Mouse (Mus musculus) gastrocnemius, postnatal 14 days (tissue): Measurements from ENCODE around the gene Akp3. TPM values are rescaled to one million over a fixed set of nuclear protein-coding genes. Genes with fewer than 3 reads are reported as not detected.

Experiments used
- DNase-seq: peaks from one replicate; pipeline ENCODE4 v3.0.0; 2021; ENCODE audit warnings: mixed read lengths
- intact Hi-C: fragments of 180-260 bp; cut with DNase I; formaldehyde crosslinking; loops from one replicate; pipeline ENCODE4 v1.15.1; 2025; ENCODE audit warnings: low total_unique reads
- long read RNA-seq, 2 experiments: library from polyadenylated mRNA; stranded (forward); transcript quantifications; one replicate each; pipeline ENCODE4 v2.0.0; 2021
- total RNA-seq, 2 experiments: library from RNA; stranded (reverse); gene quantifications; 2 replicates each; pipeline ENCODE4 v1.2.3; 2021

Gene Akp3
- not detected for total RNA-seq
- long read RNA-seq, experiment 1: 0 reads
- long read RNA-seq, experiment 2: 0 reads

DNA sequence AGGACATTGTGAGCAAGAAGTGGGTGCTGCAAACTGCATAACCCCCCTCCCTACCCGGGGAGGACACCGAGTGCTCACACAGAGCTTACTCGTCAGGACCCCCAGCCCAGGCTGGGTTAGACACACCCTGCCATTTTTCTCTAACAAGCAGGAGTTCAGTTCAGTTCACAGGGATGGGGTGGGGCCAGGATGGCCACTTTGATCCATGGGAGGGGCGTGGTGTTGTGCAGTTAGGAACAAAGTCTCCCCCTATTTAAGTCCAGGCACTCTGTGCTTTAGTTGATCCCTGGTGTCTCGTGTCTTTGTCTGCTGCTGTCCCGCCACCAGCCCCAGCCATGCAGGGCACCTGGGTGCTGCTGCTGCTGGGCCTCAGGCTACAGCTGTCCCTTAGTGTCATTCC, at the start of gene Akp3:
Akp3 (plus strand) TSS at position 301 of the 400 bp plus-strand sequence.
- intact Hi-C loops: no loop called here
- no peak for DNase-seq

DNA sequence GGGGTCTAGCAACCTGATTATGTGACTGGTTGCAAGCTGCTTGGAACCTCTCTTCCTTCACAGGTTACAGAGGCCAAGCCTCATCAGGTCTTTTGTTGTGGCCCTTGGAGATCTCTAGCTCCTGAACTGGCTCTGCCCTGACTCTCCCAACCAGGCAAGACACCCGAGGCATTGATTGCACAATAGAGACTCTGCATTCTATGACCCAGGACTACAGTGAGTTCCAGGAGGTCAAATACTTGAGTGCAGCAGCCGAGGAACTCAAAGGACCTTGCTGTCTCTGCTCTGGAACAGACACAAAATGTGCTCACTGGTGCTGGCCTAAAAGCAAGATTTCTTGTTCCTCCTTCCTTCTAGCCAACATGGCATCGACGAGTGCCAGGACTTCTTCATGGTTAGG, 38.6 kb upstream of the Akp3 start:
- intact Hi-C loops: no loop called here
- DNase-seq: no peak

DNA sequence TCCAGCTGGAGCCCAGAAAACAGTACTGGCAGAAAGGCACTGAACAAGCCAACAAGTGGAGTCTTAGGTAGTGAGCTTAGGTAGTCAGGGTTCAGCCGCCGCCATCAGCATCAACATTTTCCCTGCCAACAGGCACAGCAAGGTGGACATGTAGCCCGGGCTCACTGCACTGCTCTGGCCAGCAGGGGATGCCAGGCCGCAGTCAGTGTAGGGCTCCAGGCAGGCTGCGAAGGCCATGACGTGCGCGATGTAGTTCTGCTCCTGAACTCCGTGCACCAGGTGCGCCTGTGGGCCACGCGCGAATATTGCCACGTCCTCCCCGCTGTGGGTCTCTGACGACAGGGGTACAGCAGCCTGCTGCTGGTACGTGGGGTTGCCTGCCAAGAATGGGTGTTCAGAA, 37.8 kb upstream of the Akp3 start:
- intact Hi-C loops: no loop called here
- no peak for DNase-seq

DNA sequence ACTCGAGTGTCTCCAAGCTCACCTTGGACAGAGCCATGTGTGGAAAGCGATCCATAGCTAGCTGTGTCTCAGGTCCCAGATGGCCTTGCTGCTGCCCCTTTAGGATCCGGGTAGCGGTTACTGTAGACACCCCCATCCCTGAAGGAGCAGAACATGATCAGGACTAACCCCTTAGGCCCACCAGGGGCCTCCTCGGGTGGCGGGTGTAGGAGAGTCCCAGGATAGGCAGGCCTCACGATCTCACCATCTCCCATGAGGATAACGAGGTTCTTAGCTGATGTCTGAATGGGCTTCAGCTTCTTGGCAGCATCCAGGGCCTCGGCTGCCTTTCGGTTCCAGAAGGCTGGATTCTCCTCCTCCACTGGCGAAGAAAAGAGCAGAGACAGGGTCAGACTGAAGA, 35.5 kb upstream of the Akp3 start:
- no peak for DNase-seq
- intact Hi-C loops: no loop called here

DNA sequence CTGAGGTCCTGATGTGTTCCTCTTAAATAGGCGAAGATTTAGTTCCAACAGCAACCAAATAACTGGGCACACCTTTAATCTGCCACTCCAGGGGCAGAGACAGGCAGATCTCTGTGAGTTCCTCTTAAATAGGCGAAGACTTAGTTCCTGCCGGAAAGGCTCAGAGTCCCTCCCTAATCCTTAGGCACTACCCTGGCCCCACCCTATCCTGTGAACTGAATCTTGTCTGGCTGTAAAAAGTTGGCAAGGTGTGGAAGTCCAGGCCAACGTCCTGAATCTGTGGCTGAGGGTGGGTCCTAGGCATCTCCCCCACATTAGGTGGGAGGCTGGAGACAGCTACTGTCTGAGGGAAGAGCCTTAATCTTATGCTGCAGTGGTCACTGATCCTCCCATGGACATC, 34.9 kb upstream of the Akp3 start, which contains the start of gene Alppl2:
Alppl2 (minus strand) TSS at position 101 of the 400 bp plus-strand sequence.
- no peak for DNase-seq
- intact Hi-C loops: no loop called here

DNA sequence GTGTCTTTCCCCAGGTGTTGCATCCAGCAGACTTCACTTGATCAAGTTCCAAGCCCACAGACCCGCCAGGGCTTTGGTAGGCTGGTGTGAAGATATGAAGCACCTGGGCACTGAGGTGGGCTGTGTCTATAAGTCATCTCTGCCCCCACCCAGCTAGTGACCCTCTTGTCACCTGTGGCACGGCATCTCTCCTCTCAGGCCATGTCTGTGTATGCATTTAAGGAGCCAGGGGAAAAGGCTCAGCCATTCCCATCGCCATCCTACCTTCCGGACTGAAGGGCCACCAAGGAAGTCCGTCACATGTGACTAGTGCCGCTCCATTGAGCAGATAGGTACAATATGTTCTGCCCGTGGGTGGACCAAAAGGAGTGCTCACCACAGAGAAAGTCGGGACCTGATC, 29.1 kb upstream of the Akp3 start:
- no peak for DNase-seq
- intact Hi-C loops: no loop called here

DNA sequence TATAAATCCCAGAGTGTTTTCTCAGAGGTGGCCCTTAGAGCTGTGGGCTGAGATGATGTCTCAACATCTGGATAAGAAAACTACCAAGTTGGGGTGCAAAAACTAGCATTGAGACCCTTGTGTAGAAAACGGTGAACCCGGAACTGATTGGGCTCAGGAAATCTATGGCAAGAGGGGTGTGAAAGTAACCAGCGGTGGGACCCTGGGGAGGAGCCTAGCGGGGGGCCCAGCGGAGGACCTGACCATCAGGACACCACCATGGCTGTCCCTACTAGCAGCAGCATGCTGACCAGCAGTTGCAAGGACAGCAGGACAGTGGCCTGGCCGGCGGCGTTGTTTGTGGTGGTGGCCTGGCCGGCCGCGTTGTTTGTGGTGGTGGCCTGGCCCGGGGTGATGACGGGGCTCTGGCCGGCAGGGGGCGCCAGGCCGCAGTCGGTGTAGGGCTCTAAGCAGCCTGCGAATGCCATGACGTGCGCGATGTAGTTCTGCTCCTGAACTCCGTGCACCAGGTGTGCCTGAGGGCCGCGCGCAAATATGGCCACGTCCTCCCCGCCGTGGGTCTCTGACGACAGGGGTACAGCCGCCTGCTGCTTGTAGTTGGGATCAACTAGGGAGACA, 26.3 kb upstream of the Akp3 start:
- DNase-seq: peak; percentile 72
- intact Hi-C loops: no loop called here

DNA sequence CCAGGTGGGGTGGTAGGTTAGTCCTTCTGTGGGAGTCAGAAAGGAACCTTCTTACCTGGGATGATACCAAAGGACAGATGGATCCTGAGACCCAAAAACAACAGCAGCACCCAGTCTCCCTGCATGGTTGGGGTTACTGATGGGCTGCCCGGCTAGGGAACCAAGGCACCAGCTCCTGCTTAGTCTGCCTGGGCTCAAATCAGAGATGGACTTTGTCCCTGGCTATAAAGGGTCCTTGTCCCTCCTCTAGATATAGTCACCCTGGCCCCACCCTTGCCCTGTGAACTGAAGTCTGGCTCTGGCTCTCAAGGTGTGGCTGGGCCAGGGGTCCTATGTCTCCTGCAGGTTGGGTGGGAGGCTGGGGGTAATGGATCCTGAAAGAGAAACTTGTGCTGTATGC, 23.4 kb upstream of the Akp3 start, which contains the start of gene Alpi:
Alpi (minus strand) TSS at position 196 of the 400 bp plus-strand sequence.
- DNase-seq: no peak
- intact Hi-C loops: loop anchor here (2.0 kb wide), 1 partner anchor 83 kb away; no protein-coding TSS in a partner anchor

DNA sequence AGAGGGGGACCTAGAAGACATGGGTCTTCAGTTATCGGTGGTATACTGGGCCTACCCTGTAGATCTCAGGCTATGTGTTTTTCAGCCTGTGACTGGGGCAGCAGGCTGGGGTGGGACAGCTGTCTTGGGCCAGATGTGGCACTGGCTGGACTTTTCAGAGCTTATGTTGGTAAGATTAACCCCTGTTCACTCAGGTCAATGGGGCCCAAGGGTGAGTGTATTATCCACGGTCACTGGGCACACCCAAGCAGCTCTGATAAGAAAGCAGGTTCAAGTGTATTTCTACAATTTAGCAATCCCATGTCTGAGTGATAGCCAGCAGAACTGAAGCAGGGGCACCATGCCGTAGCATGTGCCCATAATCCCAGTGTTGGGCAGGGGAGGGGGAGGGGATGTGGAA, 22.7 kb upstream of the Akp3 start:
- intact Hi-C loops: no loop called here
- DNase-seq: no peak

DNA sequence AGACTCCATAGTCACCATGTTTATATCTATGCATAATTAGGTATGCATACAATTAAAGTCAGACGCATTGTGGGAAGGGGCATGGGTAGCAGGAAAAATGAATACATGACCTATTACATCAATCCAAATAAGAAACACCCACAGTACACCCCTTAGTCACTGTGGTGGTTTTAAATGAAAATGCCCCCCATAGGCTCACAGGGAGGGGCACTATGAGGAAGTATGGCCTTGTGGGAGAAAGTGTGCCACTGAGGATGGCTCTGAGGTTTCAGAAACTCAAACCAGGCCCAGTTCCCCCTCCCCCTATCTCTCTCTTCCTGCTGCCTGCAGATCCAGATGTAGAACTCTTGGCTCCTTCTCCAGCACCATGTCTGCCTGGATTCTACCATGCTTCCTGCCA, 20.8 kb upstream of the Akp3 start:
- intact Hi-C loops: no loop called here
- no peak for DNase-seq

DNA sequence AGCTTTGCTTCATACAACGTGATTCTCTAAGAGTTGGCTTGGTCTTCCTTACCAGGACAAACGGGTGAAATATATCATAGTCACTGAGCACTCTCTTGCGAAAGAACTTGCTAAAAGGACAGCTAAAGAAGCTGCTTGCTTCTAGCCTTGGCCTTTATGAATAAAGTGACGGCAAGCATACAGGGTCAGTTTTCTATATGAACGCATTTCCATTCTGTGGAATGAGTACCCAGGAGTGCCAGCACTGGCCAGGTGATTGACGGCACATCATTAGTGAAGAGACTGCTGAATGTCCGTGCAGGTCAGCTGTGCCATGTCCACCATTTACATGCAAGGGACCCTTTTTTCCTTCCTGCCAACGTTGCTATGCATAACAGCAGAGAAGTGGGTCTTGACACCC, 18.2 kb upstream of the Akp3 start:
- intact Hi-C loops: no loop called here
- no peak for DNase-seq

DNA sequence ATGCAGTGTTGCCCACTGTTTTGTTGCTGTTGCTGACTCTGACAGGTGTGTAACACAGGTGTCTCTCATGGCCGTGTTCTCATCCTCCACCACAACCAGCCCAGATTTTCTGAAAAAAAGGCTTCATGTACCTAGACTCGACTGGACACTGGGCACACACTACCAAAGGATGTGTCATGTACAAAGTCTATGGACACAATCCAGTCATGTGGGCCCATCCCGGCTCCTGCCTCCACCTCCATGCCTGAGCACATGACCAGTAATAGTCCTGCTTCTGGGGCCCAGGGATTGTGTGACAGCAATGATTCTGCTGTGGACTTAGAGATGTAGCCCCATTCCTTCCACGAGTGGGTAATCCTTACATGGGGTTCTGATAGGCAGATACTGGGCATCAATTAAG, 16.2 kb upstream of the Akp3 start:
- intact Hi-C loops: no loop called here
- no peak for DNase-seq

DNA sequence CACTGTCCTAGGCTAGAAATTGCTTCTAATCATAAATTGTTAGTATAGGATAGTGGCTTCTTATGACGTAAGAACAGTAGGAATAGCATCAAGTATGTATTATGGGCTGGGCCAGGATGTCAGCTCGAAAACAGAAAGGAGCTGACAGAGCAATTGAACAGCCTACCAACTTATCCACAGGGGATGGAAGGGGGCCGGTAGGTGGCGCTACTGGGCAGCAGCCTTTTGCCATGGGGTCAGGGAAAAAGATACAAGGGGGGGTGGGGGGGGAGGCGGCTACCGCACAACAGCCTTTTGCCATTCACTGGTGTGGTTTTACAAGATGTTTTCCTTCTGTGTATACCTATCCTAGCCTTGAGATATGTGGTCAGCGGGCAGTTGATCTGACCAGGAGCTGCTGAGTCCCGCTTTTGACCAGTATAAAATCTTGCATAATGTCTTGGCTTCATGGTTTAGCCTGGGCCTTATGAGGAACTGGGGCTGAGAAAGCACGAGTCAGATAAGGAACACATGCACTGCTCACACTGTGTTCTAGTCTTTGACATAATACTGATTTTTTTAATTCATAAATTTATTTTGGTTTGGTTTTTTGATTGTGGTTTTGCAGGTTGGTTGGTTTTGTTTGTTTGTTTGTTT, 12.9 kb upstream of the Akp3 start:
- intact Hi-C loops: no loop called here

DNA sequence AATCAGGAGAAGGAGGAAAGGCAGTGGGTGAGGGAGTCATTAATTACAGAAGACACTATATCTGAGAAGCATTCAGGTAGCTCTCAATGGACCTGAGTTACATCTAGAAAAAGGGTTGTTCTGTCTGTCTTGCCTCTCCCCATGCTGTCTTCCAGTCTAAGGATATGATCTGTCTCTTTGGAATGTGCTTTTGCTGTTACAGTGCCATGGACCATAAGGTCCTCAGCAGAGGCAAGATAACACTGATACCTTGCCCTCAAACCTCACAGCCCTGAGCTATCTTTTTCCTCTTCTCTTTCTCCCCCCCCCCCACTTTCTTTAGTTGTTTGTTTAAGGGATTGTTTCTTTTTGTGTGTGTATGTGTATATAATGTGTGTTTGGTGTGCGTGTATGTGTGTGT, 10.0 kb upstream of the Akp3 start:
- DNase-seq: no peak
- intact Hi-C loops: no loop called here

More for the DNA sequence above, 12.9 kb upstream of the Akp3 start:
- peak; percentile 52 for DNase-seq

DNA sequence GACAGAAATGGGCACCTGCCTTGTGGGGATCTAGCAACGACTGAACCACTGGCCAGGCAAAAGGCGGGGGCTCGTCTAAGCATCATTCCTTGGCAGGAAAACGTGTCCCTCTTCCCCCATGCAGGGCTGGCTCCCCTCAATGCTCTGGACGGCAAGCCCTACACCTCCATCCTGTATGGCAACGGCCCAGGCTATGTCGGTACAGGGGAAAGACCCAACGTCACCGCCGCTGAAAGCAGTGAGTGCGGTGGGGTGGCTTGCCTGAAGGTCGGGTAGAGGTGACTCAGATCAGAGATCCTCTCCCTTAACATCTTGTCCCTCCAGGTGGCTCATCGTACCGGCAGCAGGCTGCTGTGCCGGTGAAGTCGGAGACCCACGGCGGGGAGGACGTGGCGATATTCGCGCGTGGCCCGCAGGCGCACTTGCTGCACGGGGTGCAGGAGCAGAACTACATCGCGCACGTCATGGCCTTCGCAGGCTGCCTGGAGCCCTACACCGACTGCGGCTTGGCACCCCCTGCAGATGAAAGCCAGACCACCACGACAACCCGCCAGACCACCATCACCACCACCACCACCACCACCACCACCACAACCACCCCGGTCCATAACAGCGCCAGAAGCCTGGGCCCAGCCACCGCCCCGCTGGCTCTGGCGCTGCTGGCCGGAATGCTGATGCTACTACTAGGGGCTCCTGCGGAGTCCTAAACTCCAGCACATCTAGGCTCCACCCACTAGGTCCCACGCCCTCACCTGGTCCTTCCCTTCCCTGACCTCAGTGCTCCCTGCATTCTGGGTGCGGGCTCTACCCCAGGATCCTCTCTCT, 2.6 kb downstream of the Akp3 start:
- intact Hi-C loops: no loop called here
- DNase-seq: no peak

DNA sequence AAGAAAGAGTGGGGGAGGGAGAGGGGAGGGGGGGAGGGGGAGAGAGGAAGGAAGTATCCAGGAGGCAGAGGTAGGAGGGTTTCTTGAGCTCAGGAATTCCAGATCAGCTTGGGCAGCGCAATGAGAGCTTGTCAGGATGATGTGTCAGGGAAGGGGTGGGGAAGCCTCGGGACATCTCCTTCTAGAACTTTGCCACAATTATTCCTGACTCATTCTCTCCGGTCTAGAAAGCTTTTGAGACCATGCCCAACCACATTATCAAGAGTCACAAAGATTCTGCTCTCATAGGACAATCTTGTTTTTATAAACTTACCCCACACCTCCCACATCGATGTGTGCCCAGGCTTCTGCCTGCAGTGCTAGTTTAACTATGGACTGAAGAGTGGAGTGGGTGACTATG, 7.0 kb downstream of the Akp3 start:
- DNase-seq: no peak
- intact Hi-C loops: no loop called here

DNA sequence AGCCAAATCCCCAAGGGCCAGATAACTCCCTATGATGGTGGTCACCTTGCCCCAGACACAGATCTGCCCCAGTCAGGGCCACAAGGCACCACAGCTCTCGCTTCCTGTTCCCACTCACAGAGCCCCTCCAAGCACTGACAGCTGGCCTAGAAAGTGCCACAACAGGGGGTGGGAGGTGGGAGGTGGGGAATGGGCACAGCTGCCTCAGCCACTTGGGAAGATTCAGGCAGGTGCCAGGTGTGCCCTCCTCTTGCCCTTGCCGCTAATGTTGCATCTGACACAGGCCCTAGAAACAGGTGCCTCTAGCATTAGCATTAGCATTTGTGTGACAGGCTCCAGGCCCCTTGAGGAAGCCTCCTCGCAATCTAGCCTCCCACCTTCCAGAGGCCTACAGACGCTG, 16.8 kb downstream of the Akp3 start:
- DNase-seq: no peak
- intact Hi-C loops: no loop called here

DNA sequence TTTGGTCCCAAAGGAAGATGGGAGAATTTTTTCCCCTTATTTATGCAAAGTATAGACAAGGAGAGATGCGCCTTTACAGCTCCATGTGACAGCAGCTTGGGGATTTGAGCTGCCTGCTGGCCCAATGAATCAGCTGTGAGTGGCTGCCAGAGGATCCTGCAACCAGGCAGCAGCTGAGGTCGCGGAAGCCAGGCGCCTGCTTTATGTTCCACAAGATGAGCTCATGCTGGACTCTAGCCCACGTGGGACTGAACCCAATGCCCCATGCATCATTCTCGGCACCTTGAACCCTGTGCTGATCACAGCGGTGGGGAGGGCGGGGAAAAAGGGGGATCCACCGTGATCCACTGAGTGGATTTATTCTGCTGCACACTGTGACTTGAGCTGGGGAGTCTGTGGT, 17.7 kb downstream of the Akp3 start:
- intact Hi-C loops: no loop called here
- peak; percentile 61 for DNase-seq

DNA sequence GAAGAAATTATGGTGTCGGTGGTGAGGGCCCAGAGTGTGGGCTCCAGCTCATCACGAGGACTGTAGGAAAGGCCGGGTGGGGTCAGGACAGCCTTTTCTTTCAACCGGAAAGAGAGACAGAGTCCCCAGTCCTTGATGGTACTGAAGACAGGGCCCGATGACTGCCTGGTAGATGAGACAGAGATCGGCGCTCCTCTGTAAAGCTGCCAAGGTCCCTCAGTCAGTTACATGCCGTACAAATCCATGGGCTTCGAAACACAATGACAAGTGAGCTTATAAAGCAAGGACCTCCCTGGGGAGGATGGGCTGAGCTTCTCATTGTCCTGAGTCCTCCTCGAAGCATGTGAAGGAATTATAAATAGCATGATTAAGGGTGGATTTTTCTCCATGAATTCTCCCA, 18.4 kb downstream of the Akp3 start:
- no peak for DNase-seq
- intact Hi-C loops: no loop called here

DNA sequence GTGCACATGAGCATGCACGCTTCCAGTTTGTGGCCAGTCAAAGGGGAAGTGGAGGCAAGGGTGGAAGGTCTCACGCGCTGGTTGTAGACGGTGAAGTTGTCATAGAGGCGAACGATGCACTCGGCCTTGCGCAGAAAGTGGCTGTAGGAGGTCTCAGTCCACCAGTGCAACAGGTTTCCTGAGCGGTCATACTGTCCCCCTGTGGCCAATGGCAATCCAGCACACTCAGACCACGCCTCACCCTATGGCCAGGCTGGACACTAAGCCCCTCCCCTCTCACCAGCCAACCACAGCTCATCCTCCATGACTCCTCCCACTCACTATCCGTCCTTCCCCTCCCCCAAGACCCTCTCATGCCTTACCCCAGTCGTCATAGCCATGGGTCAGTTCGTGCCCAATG, 24.6 kb downstream of the Akp3 start:
- no peak for DNase-seq
- intact Hi-C loops: no loop called here

DNA sequence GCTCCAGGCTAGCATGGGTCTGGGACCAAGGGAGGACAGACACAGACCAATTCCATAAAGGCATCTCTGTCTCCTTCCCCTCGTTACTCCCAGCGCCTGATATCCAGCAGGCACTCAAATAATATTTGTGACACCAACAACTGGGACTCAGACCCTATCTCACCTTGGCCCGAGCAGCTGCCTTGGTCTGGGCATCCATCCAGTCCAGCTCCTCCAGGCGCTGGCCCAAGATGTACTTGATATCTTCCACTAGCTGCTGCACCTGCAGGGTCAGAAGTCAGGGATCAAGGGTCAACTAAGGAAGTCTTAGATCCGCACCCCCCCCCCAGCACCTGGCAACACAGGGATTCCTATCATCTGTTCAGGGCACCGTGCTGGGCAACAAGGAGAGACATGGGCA, 26.5 kb downstream of the Akp3 start:
- DNase-seq: no peak
- intact Hi-C loops: no loop called here
